Mouse (Mus musculus): ENCODE results near the gene Pon3. TPM values are rescaled to one million over a fixed set of nuclear protein-coding genes. Genes with fewer than 3 reads are reported as not detected.

Gene Pon3
- polyA plus RNA-seq, 1 experiment, result 2.5 TPM

DNA sequence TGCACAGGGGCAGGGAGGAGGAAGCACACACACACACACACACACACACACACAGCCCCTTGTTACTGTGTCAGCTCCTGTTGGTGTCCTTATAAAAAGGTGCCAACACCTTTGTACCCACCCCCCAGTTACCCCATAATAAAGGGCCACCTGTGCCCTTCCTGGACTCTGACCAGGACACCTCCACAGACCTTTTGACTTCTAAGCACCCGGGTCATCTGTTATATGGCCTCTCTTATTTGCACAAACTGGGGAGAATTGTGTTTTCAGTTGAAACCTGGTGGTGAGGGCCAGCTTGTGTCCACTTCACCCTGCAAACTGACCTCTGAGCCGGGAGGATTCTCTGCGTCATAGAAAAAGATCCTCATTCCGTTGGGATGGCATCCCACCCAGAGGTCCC, 84.7 kb downstream of the Pon3 start:
- H3K4me1 ChIP-seq (ENCODE audit: control insufficient read depth, insufficient read depth, low read length), result 0 out of 2 replicates have a peak, but pooled peaks cover 2% of the 10 kb centered on the region
- H3K27ac ChIP-seq (ENCODE audit: insufficient read depth, low read length), result no peak overlapping the region
- TF ChIP-seq CTCF (IDR thresholded peaks at IDR 0.05; ENCODE audit: extremely low read depth, insufficient read depth, low read length) (no peak), POLR2A (IDR thresholded peaks at IDR 0.05; ENCODE audit: extremely low read depth, insufficient read depth, low read length) (no peak)
- H3K4me3 ChIP-seq (ENCODE audit: insufficient read depth, low read length), result no peak overlapping the region

Other genes with a start within 250 kb of the Pon3 start
- not detected in 2 replicates for gene Pon1, start 62.3 kb downstream of the Pon3 start, polyA plus RNA-seq (2012; rRNA removed)
- 55.2 and 57.3 TPM in 2 replicates for gene Pon2, start 42.2 kb upstream of the Pon3 start, polyA plus RNA-seq (2012; rRNA removed)
- gene Asb4, start 127.1 kb upstream of the Pon3 start, polyA plus RNA-seq (2012; rRNA removed), result 0.40 and 0.50 TPM in 2 replicates
- 9.4 and 14.0 TPM in 2 replicates for gene Pdk4, start 240.0 kb upstream of the Pon3 start, polyA plus RNA-seq (2012; rRNA removed)